Mouse (Mus musculus) C2C12 (cell line): ENCODE data around the gene Mphosph9. TPM values are rescaled to one million over a fixed set of nuclear protein-coding genes. Genes with fewer than 3 reads are reported as not detected.

Source experiments
- H3K27me3 ChIP-seq: one replicate; pipeline ENCODE4 v1.6.1; 2011; ENCODE audit not compliant: control insufficient read depth, insufficient read depth, insufficient read length
- H3K36me3 ChIP-seq: one replicate; pipeline ENCODE4 v1.6.1; 2011; ENCODE audit not compliant: control insufficient read depth, insufficient read depth
- H3K4me3 ChIP-seq: one replicate; pipeline ENCODE4 v1.5.1; 2011; ENCODE audit warnings: mild to moderate bottlenecking, control low read depth; ENCODE audit not compliant: poor library complexity, insufficient read depth, severe bottlenecking
- H3K79me2 ChIP-seq: one replicate; pipeline ENCODE4 v1.6.1; 2011; ENCODE audit not compliant: control insufficient read depth, insufficient read depth
- H3K79me3 ChIP-seq: one replicate; pipeline ENCODE4 v1.6.1; 2011; ENCODE audit warnings: low read depth, control low read depth
- H3ac ChIP-seq: one replicate; pipeline ENCODE3; 2011; ENCODE audit warnings: low read depth; ENCODE audit not compliant: control insufficient read depth, insufficient read length
- CEBPB ChIP-seq: IDR thresholded peaks from one replicate; pipeline ENCODE4 v1.6.1; 2011; ENCODE audit warnings: low read depth, mild to moderate bottlenecking, control low read depth, moderate library complexity
- CTCF ChIP-seq: IDR thresholded peaks from one replicate; pipeline ENCODE4 v1.5.1; 2011; ENCODE audit not compliant: control insufficient read depth, insufficient read depth, insufficient read length
- FOSL1 ChIP-seq: IDR thresholded peaks from one replicate; pipeline ENCODE4 v1.8.0; 2011; ENCODE audit warnings: mild to moderate bottlenecking, low read length; ENCODE audit not compliant: poor library complexity, insufficient read depth, severe bottlenecking
- MAX ChIP-seq: IDR thresholded peaks from one replicate; pipeline ENCODE4 v1.6.1; 2011; ENCODE audit warnings: mild to moderate bottlenecking, control low read depth
- MYOD1 ChIP-seq: IDR thresholded peaks from one replicate; pipeline ENCODE4 v1.6.1; 2011; ENCODE audit warnings: low read depth; ENCODE audit not compliant: control insufficient read depth, insufficient read length
- MYOG ChIP-seq: IDR thresholded peaks from one replicate; pipeline ENCODE4 v1.6.1; 2011; ENCODE audit not compliant: control insufficient read depth, insufficient read length; ENCODE audit errors: extremely low read depth
- USF1 ChIP-seq: IDR thresholded peaks from one replicate; pipeline ENCODE4 v1.6.1; 2011; ENCODE audit warnings: low read depth, mild to moderate bottlenecking, control low read depth, moderate library complexity
- polyA plus RNA-seq: library from polyadenylated mRNA; unstranded; fragments of >200 nt; fragmentation: generic; extraction: Trizol; gene quantifications from one replicate; pipeline ENCODE4 v1.2.1, GENCODE M21; 2012; ENCODE audit warnings: missing spikeins

Mphosph9 gene
- polyA plus RNA-seq, 1 experiment, result 3.1 TPM

GRCm38 (mm10) chr5:124216403-124216802 is 111.4 kb downstream of the Mphosph9 start:
- H3K4me3 ChIP-seq, result no peak overlapping the region
- no peaks in the 10 kb centered on the region for H3K36me3 ChIP-seq
- no peak overlapping the region for H3ac ChIP-seq
- no peaks in the 10 kb centered on the region for H3K27me3 ChIP-seq
- H3K79me3 ChIP-seq, result peaks cover 1% of the 10 kb centered on the region
- no peaks in the 10 kb centered on the region for H3K79me2 ChIP-seq
- TF ChIP-seq MAX, result no peak
- no peak for TF ChIP-seq MYOG
- no peak for TF ChIP-seq CTCF
- no peak for TF ChIP-seq MYOD1
- TF ChIP-seq CEBPB, result no peak
- no peak for TF ChIP-seq USF1
- TF ChIP-seq FOSL1, result no peak

DNA sequence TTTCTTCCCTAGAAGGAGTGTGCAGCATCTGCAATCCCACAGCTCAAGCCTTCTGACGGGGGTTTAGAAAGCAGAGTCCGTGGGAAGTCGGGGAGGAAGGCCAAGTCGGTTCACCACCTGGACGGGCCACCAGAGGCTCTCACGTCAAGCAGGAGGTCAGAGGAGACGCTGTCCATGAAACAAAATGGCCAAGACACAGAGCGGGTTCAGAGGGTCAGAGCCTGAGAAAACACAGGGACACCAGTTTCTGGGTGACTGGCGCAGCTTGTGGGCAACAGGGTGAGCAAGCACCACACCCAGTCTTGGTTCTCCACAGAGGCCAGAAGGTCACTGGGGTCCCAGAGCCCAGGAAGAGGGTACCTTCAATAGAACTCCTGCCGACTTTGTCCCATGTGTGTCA is 112.1 kb downstream of the Mphosph9 start:
- Histone ChIP-seq H3K36me3 (no peaks in the 10 kb centered on the region), H3K79me3 (peaks cover 1% of the 10 kb centered on the region), H3K27me3 (no peaks in the 10 kb centered on the region), H3K4me3 (no peak overlapping the region), H3ac (no peak overlapping the region), H3K79me2 (no peaks in the 10 kb centered on the region)
- no peak for TF ChIP-seq MYOG
- TF ChIP-seq CTCF, result no peak
- no peak for TF ChIP-seq MYOD1
- TF ChIP-seq FOSL1, result no peak
- TF ChIP-seq USF1, result no peak
- TF ChIP-seq CEBPB, result no peak
- TF ChIP-seq MAX, result no peak

- H3K79me2 ChIP-seq, result no peaks in the 10 kb centered on the region
- TF ChIP-seq MAX (no peak), FOSL1 (no peak), USF1 (no peak), CTCF (no peak), CEBPB (no peak)
- H3K4me3 ChIP-seq, result no peak overlapping the region
- H3K36me3 ChIP-seq, result no peaks in the 10 kb centered on the region
- no peaks in the 10 kb centered on the region for H3K27me3 ChIP-seq
- H3ac ChIP-seq, result no peak overlapping the region
- H3K79me3 ChIP-seq, result no peaks in the 10 kb centered on the region
Measured at GRCm38 (mm10) chr5:124214516-124215145, 113.1 kb downstream of the Mphosph9 start.

DNA sequence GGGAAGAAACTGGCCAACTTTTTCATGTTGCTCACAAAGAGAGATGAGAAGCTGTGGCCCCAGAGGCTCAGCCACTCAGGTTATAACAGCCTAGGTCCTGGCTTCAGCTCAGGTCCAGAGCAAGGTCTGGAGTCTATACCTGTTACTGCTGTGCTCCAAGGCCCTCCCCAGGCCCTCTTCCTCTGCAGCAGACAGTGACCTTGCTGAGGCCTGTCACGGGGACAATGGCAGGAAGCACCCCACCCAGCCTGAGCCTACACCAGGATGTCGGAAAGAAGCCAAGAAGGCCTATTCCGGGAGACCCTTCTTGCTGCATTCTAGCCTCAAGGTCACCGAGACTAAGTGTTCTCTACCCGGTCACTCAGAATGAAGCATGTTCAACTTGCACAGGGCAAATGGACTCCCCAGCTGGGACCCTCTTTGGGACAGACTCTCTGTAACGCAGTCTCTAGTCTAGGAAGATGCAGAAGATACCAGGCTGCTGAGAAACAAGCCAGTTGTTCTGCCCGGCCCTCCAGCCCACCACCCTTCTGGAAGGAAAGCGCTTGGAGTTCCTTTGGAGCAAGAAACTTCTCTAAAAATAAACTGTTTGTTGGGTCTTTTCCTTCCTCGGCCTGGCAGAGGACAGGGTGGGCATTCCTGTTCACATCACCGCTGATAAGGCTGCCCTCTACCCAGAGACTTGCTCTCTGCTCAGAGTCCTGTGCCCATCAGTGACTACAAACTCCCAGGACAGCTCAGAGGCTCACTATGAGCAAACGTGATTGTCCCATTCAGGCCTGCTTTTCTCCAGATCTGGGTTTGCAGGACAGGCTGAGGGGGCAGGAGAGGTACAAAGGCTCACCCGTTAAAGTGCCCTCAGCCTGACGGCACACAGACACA is 113.9 kb downstream of the Mphosph9 start:
- no peaks in the 10 kb centered on the region for H3K36me3 ChIP-seq
- no peak overlapping the region for H3K4me3 ChIP-seq
- no peaks in the 10 kb centered on the region for H3K27me3 ChIP-seq
- no peaks in the 10 kb centered on the region for H3K79me2 ChIP-seq
- H3ac ChIP-seq, result no peak overlapping the region
- TF ChIP-seq MAX, result no peak
- TF ChIP-seq USF1, result no peak
- no peak for TF ChIP-seq FOSL1
- TF ChIP-seq MYOD1, result no peak
- TF ChIP-seq MYOG, result no peak
- no peak for TF ChIP-seq CTCF
- TF ChIP-seq CEBPB, result no peak
- no peaks in the 10 kb centered on the region for H3K79me3 ChIP-seq

- TF ChIP-seq MYOD1 (no peak), FOSL1 (no peak), CEBPB (no peak), USF1 (no peak), MAX (no peak), MYOG (no peak), CTCF (no peak)
- H3K79me2 ChIP-seq, result no peaks in the 10 kb centered on the region
Measured at GRCm38 (mm10) chr5:124211669-124212068, 116.1 kb downstream of the Mphosph9 start.

DNA sequence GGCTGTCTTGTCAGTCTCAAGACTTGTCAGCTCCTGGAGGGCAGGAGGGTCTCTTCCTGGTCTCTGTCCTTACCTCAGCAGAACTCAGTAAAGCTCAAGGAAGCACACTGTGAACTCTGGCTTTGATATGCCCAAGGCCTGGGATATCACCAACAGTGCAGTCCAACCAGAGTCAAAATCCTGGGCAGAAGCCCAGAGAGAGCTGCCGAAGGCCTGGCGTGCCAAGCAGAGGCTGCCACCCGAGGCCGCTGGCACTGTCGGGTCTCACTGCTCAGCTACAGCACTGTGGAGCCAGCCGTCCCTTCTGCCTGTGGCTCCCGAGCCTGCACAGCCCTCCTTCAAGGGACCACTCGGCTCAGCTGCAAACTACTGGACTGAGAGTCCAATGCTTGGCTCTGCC is 116.5 kb downstream of the Mphosph9 start:
- H3K79me3 ChIP-seq, result no peaks in the 10 kb centered on the region
- no peak overlapping the region for H3K4me3 ChIP-seq
- H3K79me2 ChIP-seq, result no peaks in the 10 kb centered on the region
- TF ChIP-seq MAX (no peak), USF1 (no peak), CEBPB (no peak)
- H3K27me3 ChIP-seq, result no peaks in the 10 kb centered on the region
- H3K36me3 ChIP-seq, result no peaks in the 10 kb centered on the region
- no peak overlapping the region for H3ac ChIP-seq

More at GRCm38 (mm10) chr5:124211669-124212068, 116.1 kb downstream of the Mphosph9 start:
- Histone ChIP-seq H3K79me3 (no peaks in the 10 kb centered on the region), H3K36me3 (no peaks in the 10 kb centered on the region), H3ac (no peak overlapping the region), H3K4me3 (no peak overlapping the region), H3K27me3 (no peaks in the 10 kb centered on the region)
